Mouse (Mus musculus) heart, embryonic 14.5 days (tissue): ENCODE measurements around the gene Cfc1. TPM values are rescaled to one million over a fixed set of nuclear protein-coding genes. Genes with fewer than 3 reads are reported as not detected.
"Not testable (repeated sequence)": the region's sequence is repeated elsewhere in the genome, so short reads cannot be mapped to it uniquely, and the experiment has no call there.

ENCODE experiments used
- ATAC-seq: fragments of 200-750 bp; cut with Nextera tagmentation; 2 replicates; pipeline ENCODE4 v1.8.0; 2017; ENCODE audit warnings: low read depth, moderate TSS enrichment; ENCODE audit not compliant: insufficient number of reproducible peaks, insufficient read depth, low FRiP score
- H3K27ac ChIP-seq, 2 experiments: fragments of 200-500 bp in 1 of 2; fragments of 300-500 bp in 1 of 2; sonication (generic) in 1 of 2; replicated peaks in 1 of 2; 2 replicates each; pipeline ENCODE4 v1.5.1; 2012 to 2014; ENCODE audit warnings: low read depth in 2 of 2, low read length in 2 of 2, control low read depth in 1 of 2, mild to moderate bottlenecking in 1 of 2, mixed read lengths in 1 of 2; ENCODE audit not compliant: control insufficient read depth in 1 of 2, insufficient read depth in 1 of 2
- H3K27me3 ChIP-seq: fragments of 300-500 bp; sonication (generic); 2 replicates; pipeline ENCODE4 v1.6.1; 2014; ENCODE audit warnings: mild to moderate bottlenecking, low read length, control low read depth; ENCODE audit not compliant: control insufficient read depth, insufficient read depth
- H3K36me3 ChIP-seq: fragments of 300-500 bp; sonication (generic); 2 replicates; pipeline ENCODE4 v1.6.1; 2014; ENCODE audit warnings: mild to moderate bottlenecking, control low read depth, low read length, mixed read lengths; ENCODE audit not compliant: control insufficient read depth, insufficient read depth
- H3K4me1 ChIP-seq, 2 experiments: fragments of 200-500 bp in 1 of 2; fragments of 300-500 bp in 1 of 2; sonication (generic) in 1 of 2; 2 replicates each; pipeline ENCODE4 v1.6.1; 2012 to 2014; ENCODE audit warnings: low read length in 2 of 2, control low read depth in 1 of 2, mixed read lengths in 1 of 2; ENCODE audit not compliant: control insufficient read depth in 2 of 2, insufficient read depth in 2 of 2
- H3K4me2 ChIP-seq: fragments of 300-500 bp; sonication (generic); 2 replicates; pipeline ENCODE4 v1.6.1; 2014; ENCODE audit warnings: mild to moderate bottlenecking, low read length
- H3K4me3 ChIP-seq, 2 experiments: fragments of 200-500 bp in 1 of 2; fragments of 300-500 bp in 1 of 2; sonication (generic) in 1 of 2; 2 replicates each; pipeline ENCODE4 v1.5.1; 2012 to 2014; ENCODE audit warnings: low read length in 2 of 2, mild to moderate bottlenecking in 2 of 2, control low read depth in 1 of 2, low read depth in 1 of 2, moderate library complexity in 1 of 2; ENCODE audit not compliant: control insufficient read depth in 1 of 2, insufficient read depth in 1 of 2
- H3K9ac ChIP-seq: fragments of 300-500 bp; sonication (generic); 2 replicates; pipeline ENCODE4 v1.6.1; 2014; ENCODE audit warnings: mild to moderate bottlenecking, low read length
- H3K9me3 ChIP-seq: fragments of 300-500 bp; sonication (generic); 2 replicates; pipeline ENCODE4 v1.6.1; 2016; ENCODE audit warnings: low read length, control low read depth; ENCODE audit not compliant: control insufficient read depth
- WGBS: fragments of 180-500 bp; shearing (Covaris S2); extraction: QIAGEN DNeasy Blood & Tissue Kit; methylation state at CpG from one replicate; pipeline ENCODE4 v1.1.7; 2014; 5-methylcytosine and 5-hydroxymethylcytosine counted together
- polyA plus RNA-seq: library from polyadenylated mRNA; unstranded; fragments of >200 nt; fragmentation: Nextera tagmentation; extraction: Ambion mirVana; gene quantifications from 2 replicates; pipeline ENCODE4 v1.2.1, GENCODE M21; 2014

Cfc1 gene
- polyA plus RNA-seq, 1 experiment from 2014 or later, result not detected

- H3K27ac ChIP-seq, result no peak overlapping the region
- H3K4me3 ChIP-seq, result no peak overlapping the region
- H3K4me2 ChIP-seq, result no peak overlapping the region
- H3K9ac ChIP-seq, result no peak overlapping the region
- no peaks in the 10 kb centered on the region for H3K27me3 ChIP-seq
- H3K9me3 ChIP-seq, result no peaks in the 10 kb centered on the region
- 84% methylated on average over 3 of the region's 3 CpGs for WGBS
- H3K36me3 ChIP-seq, result no peaks in the 10 kb centered on the region
- peaks cover 2 to 4% of the 10 kb centered on the region in 2 experiments; a peak in 2 of 4 replicates for H3K4me1 ChIP-seq
- ATAC-seq, result no peak
Measured at GRCm38 (mm10) chr1:34507986-34508385, 27.5 kb upstream of the Cfc1 start.

- Histone ChIP-seq H3K9ac (no peak overlapping the region), H3K36me3 (no peaks in the 10 kb centered on the region), H3K4me3 (peak overlapping the region in 1 of 2 experiments; percentile 1; a peak in 1 of 4 replicates), H3K27me3 (no peaks in the 10 kb centered on the region), H3K4me1 (peaks cover 2 to 4% of the 10 kb centered on the region in 2 experiments; a peak in 2 of 4 replicates), H3K27ac (no peak overlapping the region), H3K4me2 (peak overlapping the region; percentile 54), H3K9me3 (no peaks in the 10 kb centered on the region)
- WGBS, result 7% methylated on average over 7 of the region's 7 CpGs
- ATAC-seq, result no peak
Measured at GRCm38 (mm10) chr1:34510575-34510981, 24.9 kb upstream of the Cfc1 start.

GRCm38 (mm10) chr1:34511027-34511426, 24.4 kb upstream of the Cfc1 start:
- ATAC-seq, result no peak; the same call in 1 of the 2 replicates
- no peak overlapping the region for H3K4me3 ChIP-seq
- no peak overlapping the region for H3K27ac ChIP-seq
- H3K27me3 ChIP-seq, result no peaks in the 10 kb centered on the region
- no peaks in the 10 kb centered on the region for H3K36me3 ChIP-seq
- peaks cover 2 to 4% of the 10 kb centered on the region in 2 experiments; a peak in 2 of 4 replicates for H3K4me1 ChIP-seq
- no peaks in the 10 kb centered on the region for H3K9me3 ChIP-seq
- H3K9ac ChIP-seq, result no peak overlapping the region
- no peak overlapping the region for H3K4me2 ChIP-seq
- WGBS, result 1% methylated on average over 3 of the region's 3 CpGs

- Histone ChIP-seq H3K4me3 (no peak overlapping the region), H3K27ac (no peak overlapping the region), H3K27me3 (no peaks in the 10 kb centered on the region), H3K36me3 (no peaks in the 10 kb centered on the region), H3K4me1 (peaks cover 2 to 4% of the 10 kb centered on the region in 2 experiments; a peak in 2 of 4 replicates), H3K4me2 (no peak overlapping the region), H3K9me3 (no peaks in the 10 kb centered on the region), H3K9ac (no peak overlapping the region)
- 79% methylated on average over 4 of the region's 4 CpGs for WGBS
- no peak for ATAC-seq
Measured at GRCm38 (mm10) chr1:34513068-34513467, 22.4 kb upstream of the Cfc1 start.

GRCm38 (mm10) chr1:34516595-34516994, 18.9 kb upstream of the Cfc1 start:
- no peaks in the 10 kb centered on the region for H3K9me3 ChIP-seq
- H3K4me3 ChIP-seq, result no peak overlapping the region
- peaks cover 0 to 2% of the 10 kb centered on the region in 2 experiments; a peak in 3 of 4 replicates for H3K4me1 ChIP-seq
- H3K36me3 ChIP-seq, result no peaks in the 10 kb centered on the region
- H3K27me3 ChIP-seq, result no peaks in the 10 kb centered on the region
- ATAC-seq, result no peak
- H3K9ac ChIP-seq, result no peak overlapping the region
- no peak overlapping the region for H3K4me2 ChIP-seq
- no peak overlapping the region for H3K27ac ChIP-seq
- WGBS, result 15% methylated on average over 5 of the region's 5 CpGs

GRCm38 (mm10) chr1:34517297-34517696, 18.2 kb upstream of the Cfc1 start:
- H3K36me3 ChIP-seq, H3K9ac ChIP-seq, H3K9me3 ChIP-seq, H3K4me3 ChIP-seq, H3K27me3 ChIP-seq, ATAC-seq, H3K27ac ChIP-seq, H3K4me1 ChIP-seq, H3K4me2 ChIP-seq: not testable (repeated sequence)
- 24% methylated on average over 6 of the region's 6 CpGs for WGBS

GRCm38 (mm10) chr1:34517797-34518196, 17.7 kb upstream of the Cfc1 start:
- not testable (repeated sequence) for ATAC-seq, H3K9me3 ChIP-seq, H3K27me3 ChIP-seq, H3K27ac ChIP-seq, H3K4me2 ChIP-seq, H3K4me3 ChIP-seq, H3K9ac ChIP-seq, H3K36me3 ChIP-seq
- WGBS, result 35% methylated on average over 1 of the region's 1 CpGs
- peaks cover 4 to 15% of the 10 kb centered on the region in 2 experiments for H3K4me1 ChIP-seq

GRCm38 (mm10) chr1:34518259-34518658, 17.2 kb upstream of the Cfc1 start:
- Histone ChIP-seq H3K9me3 (no peaks in the 10 kb centered on the region), H3K4me1 (peaks cover 7 to 18% of the 10 kb centered on the region in 2 experiments), H3K4me2 (no peak overlapping the region), H3K27me3 (no peaks in the 10 kb centered on the region), H3K9ac (no peak overlapping the region), H3K4me3 (no peak overlapping the region), H3K27ac (no peak overlapping the region), H3K36me3 (no peaks in the 10 kb centered on the region)
- no peak for ATAC-seq
- 79% methylated on average over 1 of the region's 1 CpGs for WGBS
